Mouse (Mus musculus) liver, adult 2 months (tissue): ENCODE results near the gene Rai14.

Source experiments
- CTCF ChIP-seq: fragments of 200-500 bp; IDR thresholded peaks from 2 replicates; pipeline ENCODE4 v1.5.1; 2011; ENCODE audit warnings: low read depth, low read length, control low read depth
- POLR2A ChIP-seq: fragments of 200-500 bp; IDR thresholded peaks from 2 replicates; pipeline ENCODE4 v1.6.1; 2011; ENCODE audit warnings: low read length, control low read depth; ENCODE audit not compliant: insufficient read depth; ENCODE audit errors: extremely low read depth

GRCm38 (mm10) chr15:10738354-10739142 is 24.1 kb upstream of the Rai14 start:
- TF ChIP-seq POLR2A (no peak), CTCF (no peak)
